Mouse (Mus musculus): Measurements from ENCODE around the gene 3110021N24Rik.
"Not testable (repeated sequence)": the region's sequence is repeated elsewhere in the genome, so short reads cannot be mapped to it uniquely, and the experiment has no call there.

3110021N24Rik gene

DNA sequence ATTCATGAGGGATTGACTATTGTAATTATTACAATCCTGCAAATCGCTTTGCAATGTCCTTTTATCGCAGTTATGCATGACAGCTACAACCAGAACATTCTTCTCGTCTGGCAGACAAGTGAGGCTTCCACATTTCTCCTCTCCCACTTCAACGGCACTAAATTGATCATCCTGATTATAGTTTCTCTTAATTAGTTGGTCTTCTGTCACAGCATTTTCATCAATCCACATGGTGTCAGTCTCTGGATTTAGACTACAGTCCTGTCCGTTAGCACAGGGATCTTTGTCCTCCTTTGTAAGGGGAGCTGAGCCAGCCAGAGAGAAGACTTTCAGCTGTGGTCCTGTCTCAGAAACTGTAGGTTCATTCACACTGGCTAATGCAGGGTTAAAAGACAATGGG lies at the start of gene 3110021N24Rik:
3110021N24Rik (plus strand) TSS at position 301 of the 400 bp plus-strand sequence.
- no peak for DNase-seq (ENCODE audit: low read depth)

DNA sequence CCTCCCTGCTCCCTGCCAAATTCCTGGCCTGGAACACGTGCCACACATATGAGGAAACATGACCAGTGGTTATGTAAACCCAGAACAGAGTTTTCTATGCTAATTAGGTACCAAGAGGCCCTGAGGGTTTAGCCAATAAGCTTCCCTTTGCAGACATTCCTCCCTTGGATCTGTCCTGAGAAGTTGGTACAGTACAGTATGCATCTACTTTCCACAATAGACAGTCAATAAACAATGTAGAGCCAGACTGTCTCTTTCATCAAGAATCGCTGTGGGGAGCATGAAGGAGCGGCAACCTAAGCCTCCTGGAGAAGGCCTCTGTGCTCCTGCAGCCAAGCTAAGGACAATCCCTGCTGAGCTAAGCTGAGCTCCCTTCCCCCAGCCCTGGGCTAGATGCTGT lies 33.3 kb upstream of the 3110021N24Rik start:
- DNase-seq (ENCODE audit: low read depth) = no peak

DNA sequence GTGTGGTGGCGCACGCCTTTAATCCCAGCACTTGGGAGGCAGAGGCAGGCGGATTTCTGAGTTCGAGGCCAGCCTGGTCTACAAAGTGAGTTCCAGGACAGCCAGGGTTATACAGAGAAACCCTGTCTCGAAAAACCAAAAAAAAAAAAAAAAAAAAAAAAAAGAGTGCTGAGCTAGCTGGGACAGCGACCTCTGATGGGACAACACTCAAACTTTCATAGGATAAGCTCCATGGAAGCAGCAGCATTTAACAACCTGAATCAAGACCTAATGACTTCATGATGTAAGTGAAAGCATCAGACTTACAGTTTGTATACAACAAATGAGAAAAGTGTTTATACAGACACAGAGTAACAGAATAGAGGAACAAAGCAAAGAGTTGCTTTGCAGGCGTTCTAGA lies 32.4 kb upstream of the 3110021N24Rik start:
- not testable (repeated sequence) for DNase-seq (ENCODE audit: low read depth)

DNA sequence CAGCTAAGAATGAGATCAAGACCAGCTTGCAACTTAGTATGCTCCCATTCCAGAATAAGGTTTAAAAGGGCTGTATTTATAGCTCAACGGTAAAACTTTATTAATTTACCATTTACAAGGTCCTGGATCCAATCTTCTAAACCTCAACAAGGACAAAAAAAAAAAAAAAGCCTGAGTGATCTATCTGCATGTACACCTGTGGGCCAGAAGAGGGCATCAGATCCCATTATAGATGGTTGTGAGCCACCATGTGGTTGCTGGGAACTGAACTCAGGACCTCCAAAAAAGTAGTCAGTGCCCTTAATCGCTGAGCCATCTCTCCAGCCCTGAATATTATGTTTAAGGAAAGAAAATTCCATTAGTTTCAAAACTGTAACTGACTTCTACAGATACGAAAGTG lies 29.0 kb upstream of the 3110021N24Rik start:
- no peak for DNase-seq (ENCODE audit: low read depth)

DNA sequence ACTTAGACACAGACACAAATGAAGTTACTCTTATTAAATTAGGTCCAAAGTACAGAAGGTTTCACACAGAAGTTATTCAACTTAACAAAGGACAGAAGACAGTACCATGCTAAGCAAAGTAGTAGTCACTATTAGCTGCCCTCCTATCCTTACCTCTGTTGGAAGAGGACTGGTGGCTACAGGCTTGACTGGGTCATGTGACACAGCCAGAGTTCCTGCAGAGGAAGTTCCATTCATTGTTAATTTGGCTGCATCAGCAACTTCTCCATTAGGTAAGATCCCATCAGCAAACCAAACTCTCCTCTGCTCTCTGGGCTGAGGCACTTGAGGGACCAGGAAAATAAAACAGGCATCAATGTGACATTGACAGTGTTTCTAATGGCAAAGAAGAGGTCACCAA lies 28.0 kb upstream of the 3110021N24Rik start:
- DNase-seq (ENCODE audit: low read depth) = no peak

DNA sequence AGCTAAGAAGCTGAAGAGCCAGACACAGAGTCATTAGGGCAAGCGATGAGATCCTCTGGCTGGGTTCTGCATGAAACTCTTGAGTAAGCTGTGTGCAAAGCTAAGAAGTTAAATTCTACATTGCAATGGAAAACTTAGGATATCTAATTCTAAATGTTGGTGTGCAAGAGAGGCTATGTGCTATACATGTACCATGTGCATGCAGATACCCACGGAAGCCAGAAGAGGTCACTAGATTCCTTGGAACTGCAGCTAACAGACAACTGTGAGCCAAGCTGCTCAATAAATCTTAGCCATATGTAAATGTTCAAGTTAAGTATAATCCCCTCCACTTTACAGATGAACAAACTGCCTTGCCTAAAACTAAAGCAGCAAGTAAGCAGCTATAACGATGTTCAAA lies 22.5 kb upstream of the 3110021N24Rik start:
- peak; percentile 3 for DNase-seq (ENCODE audit: low read depth)

DNA sequence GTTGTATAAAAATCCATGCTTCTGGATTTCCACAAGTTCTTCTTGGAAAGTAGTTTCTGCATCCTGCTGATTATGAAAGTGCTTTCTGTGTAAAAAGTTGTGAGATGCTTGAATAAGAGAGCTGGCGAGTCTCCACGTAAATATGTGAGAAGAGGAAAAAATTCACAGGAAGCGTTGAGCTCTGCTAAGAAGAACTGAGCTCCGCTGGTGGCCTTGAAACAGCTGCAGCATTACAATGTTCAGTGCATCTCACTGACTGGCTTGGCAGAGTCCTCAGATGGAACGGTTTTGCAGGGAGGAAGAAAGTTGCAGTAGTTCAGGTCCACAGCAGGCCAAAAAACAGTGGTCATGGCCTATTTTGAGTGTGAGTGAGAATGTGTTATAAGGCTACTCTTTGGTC lies 11.2 kb upstream of the 3110021N24Rik start:
- peak; percentile 9 for DNase-seq (ENCODE audit: low read depth)

DNA sequence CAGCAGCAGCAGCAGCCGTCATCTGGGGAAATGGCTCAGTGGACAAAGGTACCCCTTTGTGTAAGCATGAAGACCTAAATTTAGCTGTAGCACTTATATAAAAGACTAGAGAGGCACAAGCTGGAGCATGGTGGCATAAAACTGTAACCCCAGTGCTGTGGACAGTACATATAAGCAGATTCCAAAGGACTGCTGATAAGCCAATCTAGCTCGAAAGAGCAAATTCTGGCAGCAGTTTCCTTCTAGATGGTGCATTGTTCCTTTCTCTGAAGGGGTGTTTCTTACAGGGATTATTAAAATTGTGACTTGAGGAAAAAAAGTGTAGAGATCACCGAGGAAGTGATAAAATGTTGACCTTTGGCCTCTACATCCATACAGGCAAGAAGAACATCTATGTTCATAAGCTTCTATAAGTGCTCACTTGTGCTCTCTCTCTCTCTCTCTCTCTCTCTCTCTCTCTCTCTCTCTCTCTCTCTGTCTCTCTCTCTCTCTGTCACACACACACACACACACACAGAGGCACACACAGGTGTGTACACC lies 1.9 kb downstream of the 3110021N24Rik start:
- no peak for DNase-seq (ENCODE audit: low read depth)

DNA sequence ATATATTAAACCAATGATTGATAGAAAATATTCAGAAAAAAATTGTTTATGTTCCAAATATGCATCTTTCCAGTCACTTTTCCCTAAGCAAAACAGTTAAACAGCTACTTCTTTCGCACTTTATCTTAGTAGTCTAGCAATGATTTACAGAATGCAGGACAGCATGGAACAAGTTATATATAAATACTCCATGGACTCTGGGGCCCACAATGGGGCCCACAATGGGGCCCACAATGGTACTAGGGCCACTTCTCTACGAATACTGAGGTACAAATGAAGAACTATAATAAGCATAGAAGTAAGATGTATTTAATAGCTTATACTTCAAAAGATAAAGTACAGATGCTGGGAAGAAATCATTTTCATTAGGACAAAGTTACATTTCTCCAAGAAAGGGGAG lies 4.7 kb downstream of the 3110021N24Rik start:
- no peak for DNase-seq (ENCODE audit: low read depth)

DNA sequence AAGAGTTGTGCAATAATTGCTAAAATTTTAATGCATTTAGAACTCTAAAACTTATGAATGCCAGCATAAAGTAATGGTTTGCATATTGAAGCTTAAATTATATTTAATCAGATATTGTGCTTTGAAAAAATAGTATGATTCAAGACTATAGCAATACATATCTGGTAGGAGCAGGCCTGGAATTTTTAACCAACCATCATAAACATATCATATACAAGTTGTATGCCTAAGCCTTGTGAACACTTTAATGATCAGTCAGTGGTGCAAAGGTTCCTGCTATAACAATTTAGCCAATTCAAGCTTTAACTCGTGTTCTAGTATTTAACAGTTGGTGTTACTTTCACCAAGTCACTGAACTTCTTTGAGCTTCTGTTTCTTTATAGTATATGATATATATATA lies 11.0 kb downstream of the 3110021N24Rik start:
- DNase-seq (ENCODE audit: low read depth) = no peak

DNA sequence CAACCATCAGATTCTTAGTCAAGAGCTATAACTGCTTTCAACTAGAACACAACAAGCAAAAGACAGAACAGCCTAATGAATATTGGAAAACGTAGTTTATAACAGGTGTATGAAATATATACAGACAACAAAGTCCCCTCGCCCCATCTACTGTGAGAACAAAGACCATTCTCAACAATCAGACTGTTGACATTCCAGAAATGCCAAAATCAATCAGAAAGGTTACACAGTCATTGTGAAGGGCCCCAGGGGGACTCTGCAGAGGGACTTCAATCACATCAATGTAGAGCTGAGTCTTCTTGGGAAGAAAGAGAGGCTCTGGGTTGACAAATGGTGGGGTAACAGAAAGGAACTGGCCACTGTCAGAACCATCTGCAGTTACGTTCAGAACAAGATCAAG lies 12.1 kb downstream of the 3110021N24Rik start:
- DNase-seq (ENCODE audit: low read depth) = no peak

DNA sequence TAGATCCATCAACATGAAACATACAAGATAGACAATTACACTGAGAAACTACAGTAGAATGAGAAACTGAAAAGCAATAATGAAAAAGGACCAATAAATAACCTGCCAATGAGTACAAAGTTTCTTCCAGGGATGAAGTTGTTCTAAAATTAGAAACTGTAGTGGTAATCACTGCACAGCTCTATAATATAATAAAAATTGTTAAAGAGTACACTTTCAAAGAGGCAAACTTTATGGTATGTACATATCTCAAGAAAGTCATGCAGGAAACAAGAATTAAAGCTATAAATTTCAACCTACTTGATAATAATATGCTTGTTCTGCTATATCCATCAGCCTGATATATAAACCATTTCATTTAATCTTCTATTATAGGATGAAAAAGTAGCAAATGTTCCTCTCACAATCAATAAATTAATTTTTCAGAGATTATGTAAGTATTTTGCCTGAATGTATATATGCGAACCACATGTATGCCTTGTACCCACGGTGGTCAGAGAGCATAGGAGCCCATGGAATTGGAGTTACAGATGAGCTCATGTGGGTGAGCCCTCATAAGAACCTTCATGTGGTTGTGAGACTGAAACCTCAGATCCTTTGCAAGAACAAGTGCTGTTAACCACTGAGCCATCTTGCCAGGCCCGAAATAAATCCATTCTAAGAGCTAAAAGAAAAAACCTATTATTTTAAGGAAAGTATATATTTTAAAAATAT lies 26.9 kb downstream of the 3110021N24Rik start:
- no peak for DNase-seq (ENCODE audit: low read depth)

DNA sequence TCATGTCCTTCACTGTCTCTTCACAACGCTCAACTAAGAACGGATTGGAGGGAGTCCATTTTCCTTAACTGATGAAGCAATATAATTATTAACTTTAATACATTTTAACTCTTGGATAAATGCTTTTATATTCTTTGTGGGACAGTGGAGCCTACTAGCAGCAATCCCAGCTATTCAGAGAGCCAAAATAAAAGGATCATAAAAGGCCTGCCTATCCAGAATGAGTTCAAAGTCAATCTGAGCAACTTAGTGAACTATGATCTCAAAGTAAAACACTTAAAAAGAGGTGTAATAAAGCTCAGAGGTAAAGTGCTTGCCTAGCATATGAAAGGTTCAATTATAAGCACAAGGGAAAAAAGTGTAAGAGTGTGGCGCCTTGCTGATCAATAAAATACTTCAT lies 40.1 kb downstream of the 3110021N24Rik start:
- DNase-seq (ENCODE audit: low read depth) = no peak

DNA sequence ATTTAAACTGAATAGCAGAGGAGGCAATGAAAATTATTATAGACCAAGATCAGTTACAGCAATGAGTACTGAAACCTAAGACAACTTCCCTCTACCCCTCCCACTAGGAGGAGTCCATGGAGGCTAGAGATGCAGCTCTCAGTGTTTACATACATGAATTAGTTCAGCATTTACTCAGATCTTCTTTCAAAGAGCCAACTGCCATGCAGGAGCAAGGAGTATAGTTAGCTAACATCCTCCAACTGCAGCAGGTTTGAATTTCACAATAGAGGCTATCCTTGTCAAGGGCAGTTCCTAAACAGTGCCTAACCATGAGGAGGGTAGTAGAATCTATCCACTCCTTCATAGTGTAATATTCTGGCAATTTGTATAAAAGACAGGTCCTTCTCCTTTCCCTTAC lies 49.1 kb downstream of the 3110021N24Rik start:
- no peak for DNase-seq (ENCODE audit: low read depth)

DNA sequence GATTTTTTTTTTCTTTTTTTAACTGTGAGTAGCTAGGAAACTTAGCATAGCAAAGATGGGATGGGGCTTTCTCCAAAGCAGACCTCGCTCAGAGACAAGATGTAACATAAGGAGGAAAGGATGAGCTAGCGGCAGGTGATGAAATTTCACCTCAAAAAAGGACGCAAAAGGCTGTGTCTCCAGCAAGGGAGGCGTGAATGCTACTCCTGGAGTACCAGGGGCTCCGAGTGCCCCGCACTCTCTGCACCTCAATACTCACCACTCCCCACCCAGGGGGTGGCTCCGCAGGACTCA lies 60.3 kb downstream of the 3110021N24Rik start:
- no peak for DNase-seq (ENCODE audit: low read depth)

DNA sequence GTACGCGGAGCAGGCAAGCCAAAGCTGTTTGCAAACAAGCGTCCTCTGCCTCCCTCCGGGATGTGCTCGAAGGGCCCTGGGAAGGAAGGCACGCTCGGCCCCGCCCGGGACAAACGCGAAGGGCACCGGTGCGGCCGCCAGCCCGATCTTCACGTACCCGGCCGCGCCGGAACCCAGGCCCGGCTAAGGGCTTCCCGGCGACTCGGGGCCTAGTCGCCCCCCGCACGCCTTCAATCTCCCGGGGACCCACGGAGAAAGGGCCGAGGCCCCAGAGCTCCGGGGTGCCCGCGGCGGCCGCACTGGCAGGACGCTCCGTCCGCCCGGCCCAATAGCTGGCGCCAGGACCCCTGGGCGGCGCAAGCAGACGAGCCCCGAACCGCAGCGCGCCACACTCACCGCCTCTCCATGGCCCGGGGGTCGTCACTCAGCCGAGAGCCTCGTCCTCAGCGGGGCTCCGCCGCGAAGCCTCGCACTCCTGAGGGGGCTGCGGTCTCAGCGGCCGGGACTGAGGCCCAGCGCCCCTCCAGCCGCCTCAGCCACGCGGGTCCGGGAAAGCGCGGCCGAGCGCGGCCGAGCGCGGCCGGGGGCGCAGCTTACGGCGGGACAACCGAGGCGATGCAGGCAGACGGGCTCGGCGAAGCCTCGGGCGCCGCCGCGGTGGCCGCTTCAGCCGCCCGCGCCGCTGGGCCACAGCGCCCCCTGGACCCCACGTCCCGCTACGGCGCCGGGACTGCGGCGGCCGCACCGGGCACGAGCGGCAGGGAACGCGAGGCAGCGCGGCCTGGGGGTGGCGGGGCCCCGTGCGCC lies 60.8 kb downstream of the 3110021N24Rik start, which contains the start of gene Zfyve9:
Zfyve9 (minus strand) TSS at position 742 of the 807 bp plus-strand sequence.
- no peak for DNase-seq (ENCODE audit: low read depth)

DNA sequence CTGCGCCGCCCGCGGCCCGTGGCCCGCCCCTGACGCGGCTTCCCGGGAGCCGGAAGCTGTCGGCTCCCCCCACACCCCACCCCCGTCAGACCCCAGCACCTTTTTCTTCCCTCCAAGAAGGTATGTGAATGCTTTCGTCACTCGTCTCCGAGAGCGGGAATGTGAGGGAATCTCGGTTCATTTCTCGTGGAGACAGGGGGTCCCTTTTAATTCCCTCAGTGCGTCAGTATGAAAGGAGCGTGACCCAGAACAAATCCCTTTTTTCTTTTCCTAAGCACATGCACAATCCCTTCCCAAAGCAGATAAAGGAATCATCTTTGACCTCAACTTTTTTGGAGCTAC lies 61.4 kb downstream of the 3110021N24Rik start:
- DNase-seq (ENCODE audit: low read depth) = no peak

DNA sequence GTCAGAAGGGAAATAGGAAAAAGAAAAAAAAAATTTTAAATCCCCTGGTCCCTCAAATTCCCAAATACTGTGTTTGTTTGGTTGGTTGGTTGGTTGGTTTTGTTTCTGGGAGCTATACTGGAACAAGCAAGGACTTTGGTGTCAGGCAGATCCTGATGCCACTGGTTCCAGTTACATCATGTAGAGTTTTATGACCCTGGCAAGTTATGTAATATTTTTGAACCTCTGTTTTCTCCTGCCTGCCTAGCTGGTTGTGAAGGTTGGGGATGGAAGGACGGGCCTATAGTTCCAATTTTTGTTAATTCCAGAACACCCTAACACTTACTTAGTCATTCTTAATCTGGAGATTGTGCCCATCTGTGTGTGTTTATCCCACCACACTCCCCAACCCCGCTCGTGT lies 62.1 kb downstream of the 3110021N24Rik start:
- no peak for DNase-seq (ENCODE audit: low read depth)

DNA sequence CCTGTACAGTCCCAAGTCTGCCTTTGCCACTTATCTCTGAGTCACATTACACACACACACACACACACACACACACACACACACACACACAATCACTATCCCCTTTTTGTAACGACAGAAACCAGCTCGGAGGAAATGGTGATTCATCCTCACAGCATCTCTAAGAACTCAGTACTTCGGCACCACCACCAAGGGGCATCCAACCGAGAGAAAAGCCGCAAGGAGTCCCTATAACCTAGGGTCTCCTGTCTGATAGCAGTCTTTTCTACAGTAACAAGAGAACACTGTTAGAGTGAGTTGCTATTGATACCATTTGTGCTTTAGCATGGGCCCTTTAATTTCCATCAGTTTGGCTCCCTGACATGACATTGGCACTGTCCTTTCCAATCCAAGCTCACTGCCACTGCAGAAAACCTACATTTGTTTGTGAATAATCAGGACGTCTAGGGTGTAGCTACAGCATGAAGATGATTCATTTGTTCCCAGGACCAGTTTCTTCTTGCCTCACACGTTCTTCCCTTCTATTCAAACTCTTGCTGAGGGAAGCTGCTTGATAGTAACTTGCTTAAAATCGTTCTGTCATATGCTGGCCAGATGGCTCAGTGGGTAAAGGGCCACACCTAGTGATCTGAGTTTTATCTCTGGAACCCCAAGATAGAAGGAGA lies 63.1 kb downstream of the 3110021N24Rik start:
- no peak for DNase-seq (ENCODE audit: low read depth)

DNA sequence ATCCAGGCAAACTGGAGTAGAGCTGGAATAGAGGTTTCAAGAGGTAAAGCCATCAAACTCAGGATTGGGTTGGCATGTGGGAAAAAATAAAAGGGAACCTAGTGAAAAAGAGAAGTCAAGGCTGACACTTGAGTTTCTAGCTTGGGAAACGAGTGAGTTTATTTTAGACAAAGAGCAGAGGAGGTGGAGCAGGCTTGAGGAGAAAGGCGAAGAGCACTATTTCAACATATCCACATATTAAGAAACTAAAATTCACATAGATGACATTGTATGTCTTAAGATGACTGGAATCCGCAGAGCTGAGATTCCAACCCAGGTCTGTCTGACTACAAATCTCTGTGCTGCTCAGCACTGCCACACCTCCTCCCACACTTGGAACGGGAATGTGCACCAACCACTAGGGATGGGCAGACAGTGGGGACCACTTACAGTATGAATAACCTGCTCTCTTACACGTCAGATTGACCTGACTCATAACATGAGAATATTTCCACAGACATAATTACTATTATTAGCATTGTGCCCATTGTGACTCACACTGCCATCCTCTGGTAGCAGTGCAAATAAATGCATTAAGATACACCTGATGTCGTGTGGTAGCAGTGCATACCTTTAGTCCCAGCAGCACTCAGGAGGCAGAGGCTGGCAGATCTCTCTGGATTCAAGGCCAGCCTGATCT lies 69.9 kb downstream of the 3110021N24Rik start:
- DNase-seq (ENCODE audit: low read depth) = no peak

DNA sequence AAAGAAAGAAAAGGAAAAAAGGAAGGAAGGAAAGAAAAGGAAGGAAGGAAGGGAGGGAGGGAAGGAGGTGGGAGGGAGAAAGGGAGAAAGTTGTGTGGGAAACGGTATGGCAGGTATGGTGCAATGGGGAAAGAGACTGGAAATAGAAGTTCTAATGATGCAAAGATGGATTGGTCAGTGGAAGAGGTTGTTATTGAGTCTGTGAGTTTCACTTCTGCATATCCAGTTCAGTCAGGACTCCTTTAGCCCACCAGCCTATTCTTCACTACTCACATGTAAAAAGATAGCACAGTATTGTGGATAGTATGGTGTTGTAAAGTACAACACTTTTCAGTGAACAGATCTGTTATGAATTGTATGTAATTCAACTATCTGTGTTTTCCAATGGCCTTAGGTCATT lies 71.1 kb downstream of the 3110021N24Rik start:
- no peak for DNase-seq (ENCODE audit: low read depth)

DNA sequence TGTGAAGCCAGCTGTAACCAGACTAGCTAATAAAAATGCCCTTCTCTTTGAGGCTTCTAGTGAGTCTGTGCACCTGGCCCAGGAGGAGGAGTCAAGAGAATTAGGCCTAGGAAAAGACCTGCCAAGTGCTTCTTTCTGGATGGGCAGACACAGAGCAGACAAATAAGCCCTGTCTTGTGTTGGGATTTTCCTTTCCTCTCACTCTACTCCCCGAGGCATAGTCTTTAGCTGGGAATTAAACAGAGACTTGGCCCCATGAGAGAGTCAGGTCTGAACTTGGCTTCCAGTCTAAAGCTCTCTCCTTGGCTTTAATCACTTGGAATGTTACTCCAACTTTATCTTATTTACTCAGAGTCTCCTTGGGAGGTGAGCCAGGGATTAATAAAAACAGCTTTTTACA lies 74.5 kb downstream of the 3110021N24Rik start:
- no peak for DNase-seq (ENCODE audit: low read depth)
